Mouse (Mus musculus) layer of hippocampus, postnatal 14 days (tissue): ENCODE measurements at regions not wholly inside any gene's neighbourhood (a gene's known extent, or its start where the extent isn't known, plus 50 kb on each side); places are given as distances from the start of the nearest gene placed in this dataset.
A peak's percentile ranks its signal among the peaks of the same experiment; 100 is the strongest.

Experiments
- DNase-seq, 2 experiments: peaks; one replicate each; pipeline ENCODE4 v3.0.0; 2021 to 2022; ENCODE audit warnings: low spot score in 2 of 2, mixed read lengths in 1 of 2

DNA sequence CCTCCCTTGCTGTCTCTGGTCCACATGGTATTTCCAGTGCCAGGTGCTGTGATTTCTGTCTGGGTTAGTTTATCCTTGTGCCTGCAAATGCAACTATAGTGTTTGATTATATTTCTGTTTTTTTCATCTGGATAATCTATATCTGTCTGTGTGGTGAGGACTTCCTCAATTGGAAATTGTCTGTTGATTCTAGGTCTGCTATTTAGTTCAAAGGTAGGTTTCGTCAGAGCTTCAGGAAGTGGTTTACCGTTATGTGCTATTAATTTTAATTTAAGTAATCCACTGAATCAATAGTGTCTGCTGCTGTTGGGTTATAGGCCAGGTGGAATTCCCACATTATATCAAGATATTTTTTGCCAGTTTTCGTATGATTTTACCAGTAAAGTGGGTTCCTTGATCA, 2143.9 kb downstream of the 4930444P10Rik start:
- no peak for DNase-seq

DNA sequence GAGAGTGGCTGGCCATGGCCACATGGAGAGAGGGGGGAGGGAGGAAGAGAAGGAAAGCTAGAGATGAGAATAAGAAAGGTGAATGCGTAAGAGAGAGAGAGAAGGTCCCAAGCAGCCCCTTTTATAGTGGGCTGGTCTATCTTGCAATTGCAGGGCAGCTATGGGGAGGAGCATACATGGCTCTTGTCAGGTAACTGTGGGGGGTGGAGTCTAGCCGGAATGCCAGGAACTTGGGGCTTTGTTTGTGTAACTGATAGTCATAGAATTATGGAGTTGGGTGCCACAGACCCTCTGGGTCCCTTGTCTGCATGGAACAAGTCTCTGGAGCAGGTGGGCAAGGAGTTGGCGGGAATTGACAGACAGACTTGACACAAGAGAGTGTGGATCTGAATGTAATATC, 2151.8 kb downstream of the 4930444P10Rik start:
- DNase-seq = no peak

DNA sequence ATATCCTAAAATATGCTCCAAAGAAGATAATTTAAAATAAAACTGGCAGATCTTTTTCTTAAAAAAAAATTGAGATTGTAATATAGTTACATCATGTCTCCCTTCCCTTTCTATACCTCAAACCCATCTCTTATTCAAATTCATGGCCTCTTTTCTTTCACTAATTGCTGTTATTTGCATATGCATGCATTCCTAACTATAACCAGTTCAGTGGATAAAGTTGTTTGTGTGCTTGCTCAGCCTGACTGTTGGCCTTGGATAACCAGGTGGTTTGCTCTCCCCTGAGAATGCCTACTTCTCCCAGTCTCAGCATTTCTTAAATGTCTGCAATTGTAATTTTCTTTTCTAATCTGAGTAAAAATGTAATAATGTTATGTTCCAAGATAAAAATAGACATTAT, 2154.8 kb downstream of the 4930444P10Rik start:
- no peak for DNase-seq

DNA sequence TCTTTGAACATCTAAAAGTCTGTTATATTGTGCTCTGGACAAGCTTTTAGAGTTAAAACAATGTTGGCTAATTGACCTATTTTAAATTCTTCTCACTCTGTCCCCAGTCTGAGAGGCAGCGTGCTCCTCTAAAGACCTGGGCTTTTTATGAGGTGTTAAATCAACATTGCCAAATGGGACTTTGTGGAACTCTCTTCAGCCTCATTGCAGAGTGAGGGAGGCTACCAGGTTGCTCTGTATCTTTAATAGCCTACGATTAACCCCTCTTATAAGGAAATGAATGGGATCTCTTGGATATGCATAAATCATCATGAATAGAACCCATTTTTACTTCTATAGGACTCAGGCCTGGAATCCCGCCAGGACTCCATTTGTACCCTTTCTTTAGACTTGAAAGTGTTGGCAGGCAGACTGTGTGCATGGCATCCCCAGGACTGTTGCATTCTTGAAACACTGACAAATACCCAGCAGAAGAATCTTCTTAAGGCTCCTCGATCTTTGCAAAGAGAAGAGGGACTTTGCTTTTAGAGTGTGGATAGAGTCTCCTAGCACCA, 2157.1 kb downstream of the 4930444P10Rik start:
- peak in 1 of 2 experiments; percentile 13 for DNase-seq

- no peak for DNase-seq
Observed at GRCm38 (mm10) chr1:13928679-13929078, 2164.4 kb downstream of the 4930444P10Rik start.

- DNase-seq = no peak
Observed at GRCm38 (mm10) chr1:13927964-13928363, 2165.2 kb downstream of the 4930444P10Rik start.

GRCm38 (mm10) chr1:13925994-13926393, 2167.1 kb downstream of the 4930444P10Rik start:
- no peak for DNase-seq

- no peak for DNase-seq
Observed at GRCm38 (mm10) chr1:13915216-13915615, 2177.9 kb downstream of the 4930444P10Rik start.

- no peak for DNase-seq
Observed at GRCm38 (mm10) chr1:13879126-13879525, 2214.0 kb downstream of the 4930444P10Rik start.

- no peak for DNase-seq
Observed at GRCm38 (mm10) chr1:13873925-13874324, 2219.2 kb downstream of the 4930444P10Rik start.

DNA sequence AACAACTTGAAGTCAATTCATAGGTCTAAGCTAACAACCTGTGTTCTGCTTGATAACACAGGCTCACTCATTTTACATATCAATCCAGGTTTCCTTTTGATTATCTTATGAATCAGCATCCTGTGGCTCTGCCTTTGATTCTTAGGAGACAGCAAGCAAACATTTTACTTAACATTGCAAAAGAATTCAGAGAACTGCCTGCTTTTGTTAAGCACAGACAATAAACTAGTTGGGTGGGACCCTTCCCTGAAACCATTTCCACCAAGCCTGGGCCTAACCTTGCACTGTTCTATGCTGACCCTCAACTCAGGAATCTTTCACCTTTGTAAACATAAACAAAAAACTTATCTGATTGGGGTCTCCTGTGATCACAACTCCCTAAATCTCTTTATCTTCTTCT, 2220.6 kb downstream of the 4930444P10Rik start:
- no peak for DNase-seq

DNA sequence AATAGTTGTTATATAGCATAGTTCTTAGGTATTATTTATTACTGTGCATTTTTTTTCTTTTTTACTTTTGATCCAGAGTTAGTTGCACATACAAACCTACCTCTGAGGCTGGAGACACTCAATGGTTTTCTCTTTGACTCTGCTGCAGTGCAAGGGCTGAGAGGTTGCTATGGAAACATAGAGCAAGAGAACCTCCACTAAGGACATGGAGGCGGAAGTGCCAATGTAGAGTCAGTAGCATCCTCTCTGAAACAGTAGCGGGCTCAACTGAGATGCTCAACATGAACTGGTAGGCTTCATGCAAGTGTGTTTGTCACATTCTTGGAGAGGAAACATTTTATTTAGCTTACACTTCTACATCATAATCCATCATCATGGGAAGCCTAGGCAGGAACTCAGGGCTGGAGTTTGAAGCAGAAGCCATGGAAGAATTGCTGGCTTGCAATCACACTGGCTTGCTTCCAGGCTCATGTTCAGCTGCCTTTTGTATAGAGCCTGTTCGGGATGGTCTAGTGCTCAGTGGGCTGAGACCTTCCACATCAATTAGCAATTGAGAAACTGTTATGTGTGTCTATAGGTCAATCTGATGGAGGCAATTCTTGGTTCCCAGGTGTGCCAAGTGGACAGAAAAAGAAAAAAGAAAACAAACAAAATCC, 2222.4 kb downstream of the 4930444P10Rik start:
- peak in 1 of 2 experiments; percentile 10 for DNase-seq

- DNase-seq = no peak
Observed at GRCm38 (mm10) chr1:13865713-13866112, 2227.4 kb downstream of the 4930444P10Rik start.

- DNase-seq = no peak
Observed at GRCm38 (mm10) chr1:13863712-13864111, 2229.4 kb downstream of the 4930444P10Rik start.

DNA sequence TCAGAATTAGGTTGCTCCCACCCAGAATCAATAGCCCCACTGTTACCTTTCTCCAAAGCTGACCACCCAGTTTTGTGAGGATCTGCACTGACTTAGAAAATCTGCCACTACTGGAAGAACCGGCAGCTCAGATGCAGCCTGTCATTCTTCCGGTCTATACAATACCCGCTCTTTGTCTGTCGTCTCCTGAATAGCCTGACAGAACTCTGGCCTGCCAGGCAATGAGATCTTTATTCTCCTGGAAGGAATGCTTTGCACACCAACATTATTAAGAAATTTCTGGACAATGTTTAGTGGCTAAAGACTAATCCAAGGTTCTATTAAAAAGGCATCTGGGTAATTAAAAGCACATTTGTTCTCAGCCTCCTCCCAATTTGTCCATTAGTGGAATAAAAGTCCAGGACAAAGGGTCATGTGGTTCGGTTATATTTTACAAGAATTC, 2232.0 kb downstream of the 4930444P10Rik start:
- peak in 1 of 2 experiments; percentile 4 for DNase-seq

GRCm38 (mm10) chr1:13860469-13860868, 2232.7 kb downstream of the 4930444P10Rik start:
- no peak for DNase-seq

DNA sequence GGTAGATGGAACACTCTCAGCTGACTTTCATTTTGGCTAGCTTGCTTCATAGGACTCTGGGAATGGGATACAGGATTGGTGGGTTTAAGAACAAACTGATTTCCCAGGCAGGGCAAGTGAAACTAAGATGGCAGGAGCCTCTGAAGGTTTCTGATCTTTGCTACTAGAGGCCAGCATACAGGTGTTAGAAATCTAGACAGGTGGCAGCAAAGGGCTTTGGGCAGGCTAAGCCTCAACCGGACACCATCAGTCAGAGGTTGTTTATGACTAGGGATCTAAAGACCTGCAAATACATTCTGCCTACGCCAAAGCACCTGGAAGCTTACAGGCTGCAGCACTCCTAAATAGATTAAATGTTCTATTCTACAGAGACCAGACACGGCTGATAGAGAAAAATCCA, 2233.4 kb downstream of the 4930444P10Rik start:
- no peak for DNase-seq

GRCm38 (mm10) chr1:13858371-13859018, 2234.6 kb downstream of the 4930444P10Rik start:
- no peak for DNase-seq

DNA sequence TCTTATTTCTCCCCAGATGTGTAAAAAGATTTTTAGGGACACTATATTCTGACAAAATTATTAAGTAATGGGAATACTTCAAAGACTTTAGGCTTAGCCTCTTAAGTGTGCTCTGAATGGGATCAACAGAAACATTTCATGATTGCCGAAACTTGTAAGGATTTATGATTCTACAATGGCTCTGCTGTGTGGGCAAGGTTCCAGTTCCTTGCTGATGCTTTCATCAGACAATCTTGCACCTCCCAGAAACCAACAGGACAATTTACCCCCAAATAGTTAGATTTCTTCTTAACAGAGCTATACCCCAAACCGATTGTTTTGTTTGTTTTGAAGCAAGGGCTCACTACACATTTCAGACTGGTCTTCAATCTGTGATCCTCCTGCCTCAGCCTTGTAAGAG, 2236.1 kb downstream of the 4930444P10Rik start:
- no peak for DNase-seq

DNA sequence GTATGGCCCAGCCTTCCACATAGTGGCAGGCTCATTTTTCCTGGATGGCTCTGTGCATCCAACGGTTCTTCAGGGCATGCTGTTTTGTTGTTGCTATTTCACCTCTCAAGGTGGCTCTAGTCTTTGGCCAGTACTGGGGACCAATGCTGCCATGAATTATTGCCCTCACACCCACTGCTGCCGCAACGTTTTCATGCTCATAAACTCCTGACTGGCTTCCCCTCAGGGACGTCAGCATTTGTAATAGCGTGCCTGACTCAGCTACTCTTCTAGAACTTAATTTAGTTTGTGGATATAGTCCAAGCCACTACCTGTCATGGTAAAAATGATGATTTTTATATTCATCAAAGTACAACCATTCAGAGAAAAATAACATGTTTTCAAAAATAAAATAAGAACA, 2242.0 kb downstream of the 4930444P10Rik start:
- no peak for DNase-seq

GRCm38 (mm10) chr1:13849071-13849470, 2244.1 kb downstream of the 4930444P10Rik start:
- no peak for DNase-seq

DNA sequence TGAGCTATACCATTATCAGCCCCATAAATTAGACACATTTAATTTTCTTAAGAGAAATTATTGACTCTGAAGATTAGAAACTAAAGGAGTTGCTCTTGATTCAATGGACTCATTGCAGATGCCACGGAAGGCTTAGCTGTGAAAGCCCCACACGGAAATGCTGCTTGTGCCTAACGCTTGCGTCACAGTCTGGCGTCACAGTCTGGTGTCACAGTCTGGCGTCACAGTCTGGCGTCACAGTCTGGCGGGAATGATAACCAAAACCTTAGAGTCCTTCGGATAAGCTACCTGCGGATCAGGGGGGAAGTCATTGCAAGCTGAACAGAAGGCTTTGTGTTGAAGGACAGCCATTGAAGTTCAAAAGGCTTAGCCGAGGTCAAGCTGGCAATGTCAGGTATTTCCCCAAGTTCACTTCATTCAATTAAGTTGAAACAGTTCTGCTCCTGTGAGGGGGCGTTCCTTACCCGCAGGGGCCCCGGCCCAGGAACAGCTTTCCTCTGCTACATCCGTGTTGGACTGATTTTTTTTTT, 2246.7 kb downstream of the 4930444P10Rik start:
- DNase-seq = no peak
